Mouse (Mus musculus) CD4-positive, CD25-positive, alpha-beta regulatory T cell, adult 2 months (primary cell): Measurements from ENCODE around the gene Phospho1.

ENCODE experiments used
- DNase-seq: peaks from one replicate; pipeline ENCODE4 v3.0.0-alpha.2; 2012; ENCODE audit warnings: low read depth, low spot score

Gene Phospho1

DNA sequence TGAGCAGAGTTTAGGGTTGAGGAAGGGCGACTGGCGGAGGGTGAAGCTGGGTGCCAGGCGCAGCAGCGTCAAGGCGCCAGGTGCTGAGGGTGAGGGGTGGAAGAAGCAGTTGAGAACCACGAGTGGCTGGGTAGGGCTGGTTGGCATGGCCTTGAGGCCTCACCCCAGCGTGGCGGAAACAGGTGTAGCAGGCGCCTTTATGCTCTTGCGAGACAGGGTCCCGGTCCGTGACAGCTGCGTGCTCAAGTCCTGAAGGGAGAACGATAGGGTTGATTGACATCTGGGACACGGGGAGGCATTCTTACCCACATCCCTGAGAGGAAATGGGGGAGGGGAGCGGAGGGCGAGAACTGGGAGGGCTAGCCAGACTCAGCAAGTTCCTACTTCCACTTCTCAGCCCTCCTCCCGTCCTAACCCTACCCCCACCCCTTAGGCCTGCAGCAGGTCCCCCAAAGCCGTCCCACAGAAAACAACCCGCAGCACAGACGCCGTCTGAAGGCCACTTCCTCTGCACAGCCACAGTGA, 9.9 kb downstream of the Phospho1 start:
- DNase-seq: peak; percentile 77

DNA sequence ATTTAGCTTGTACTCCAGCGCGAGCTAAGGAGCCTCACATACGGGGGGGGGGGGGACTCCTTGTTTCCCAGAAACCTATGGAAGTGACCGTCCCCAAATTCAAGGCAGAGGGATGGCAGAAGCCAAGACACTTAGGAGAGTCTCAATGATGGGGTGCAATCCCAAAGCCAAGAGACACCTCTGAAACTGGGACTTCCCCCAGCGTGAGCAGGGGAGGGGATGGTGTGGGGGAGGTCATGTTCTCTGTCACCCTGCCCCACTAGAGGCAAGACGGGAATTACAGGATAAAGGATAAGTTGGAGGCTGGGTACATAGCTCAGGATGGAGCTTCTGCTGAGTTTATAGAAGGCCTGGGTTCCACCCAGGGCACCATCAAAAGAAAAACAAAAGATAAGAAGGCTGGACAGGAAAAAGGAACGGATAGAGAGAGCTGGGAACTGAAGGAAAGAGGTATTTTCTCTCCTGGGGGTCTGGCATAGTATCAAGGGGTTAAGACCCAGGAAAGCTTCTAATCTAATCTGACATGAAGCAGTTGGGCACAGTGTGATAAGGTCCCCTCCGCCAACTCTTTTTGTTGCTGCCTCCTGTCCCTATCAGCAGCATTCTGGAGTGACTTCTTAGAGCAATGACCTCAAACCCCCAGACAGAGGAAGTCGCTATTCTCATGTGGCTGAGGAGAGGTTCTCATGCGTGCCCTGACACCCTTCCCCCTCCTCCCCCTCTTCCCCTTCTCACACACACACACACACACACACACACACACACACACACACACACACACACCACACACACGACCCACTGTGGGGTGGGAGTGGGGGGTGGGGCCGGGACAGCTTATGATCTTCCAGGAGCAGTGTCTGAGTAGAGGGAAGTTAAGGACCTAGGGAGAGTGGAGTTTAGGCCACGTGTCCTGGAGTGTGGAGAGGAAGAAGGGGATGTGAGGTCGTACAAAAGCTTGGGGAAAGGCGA, 10.7 kb downstream of the Phospho1 start:
- peak; percentile 77 for DNase-seq

DNA sequence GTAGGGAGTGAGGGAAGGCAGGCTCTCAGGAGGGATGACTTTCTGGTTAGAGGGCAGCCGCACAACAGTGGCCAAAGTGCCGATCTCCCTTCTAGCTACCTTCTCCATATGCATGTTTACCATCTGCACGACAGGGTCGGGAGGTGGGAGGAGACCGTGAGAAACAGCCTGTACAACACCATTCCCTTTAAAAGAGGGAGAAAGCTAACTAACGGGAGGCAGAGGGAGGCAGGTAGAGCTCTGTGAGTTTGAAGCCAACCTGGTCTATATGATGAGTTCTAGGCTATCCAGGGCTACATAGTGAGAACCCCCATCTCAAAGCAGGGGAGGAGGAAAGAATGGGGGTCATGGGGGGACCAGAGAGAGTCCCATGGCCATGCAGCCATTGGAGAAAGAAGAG, 11.5 kb downstream of the Phospho1 start:
- no peak for DNase-seq

DNA sequence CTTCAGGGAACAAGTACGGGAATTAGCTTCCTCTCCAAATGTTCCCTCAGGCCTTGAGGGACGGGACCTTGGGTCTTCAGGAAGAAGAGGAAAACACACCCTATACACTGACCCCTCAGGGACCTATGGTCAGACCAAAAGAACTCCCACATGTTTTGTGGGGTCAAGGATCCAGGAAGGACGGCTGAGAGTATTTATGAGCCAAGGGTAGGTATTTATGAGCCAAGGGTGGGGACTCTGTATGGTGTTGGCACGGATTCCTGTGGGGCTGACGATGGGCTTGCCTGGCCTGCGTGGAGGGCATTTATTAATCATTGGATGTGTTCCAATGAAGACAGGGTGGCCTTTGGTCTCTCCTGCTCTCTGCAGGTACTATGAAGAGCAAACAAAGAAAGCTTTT, 12.1 kb downstream of the Phospho1 start:
- DNase-seq: no peak

DNA sequence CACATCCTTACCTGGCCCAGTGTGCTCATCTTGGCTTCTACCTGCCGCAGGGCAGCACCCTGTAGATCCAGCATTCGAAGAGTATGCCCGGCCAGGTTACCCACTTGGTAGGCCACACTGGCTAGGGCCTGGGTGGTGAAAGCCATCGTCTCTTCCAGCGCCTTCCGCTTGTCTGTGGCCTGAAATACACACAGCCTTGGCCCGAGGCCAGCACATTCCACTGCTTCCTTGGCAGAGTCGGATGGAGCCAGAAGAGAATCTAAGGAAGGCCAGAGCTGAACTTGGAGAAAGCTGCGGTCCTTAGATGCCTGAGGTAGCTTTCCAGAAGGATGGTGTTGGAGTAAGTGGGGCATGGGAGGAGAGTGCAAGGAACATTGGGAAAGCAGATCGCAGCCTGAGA, 12.8 kb downstream of the Phospho1 start, which contains the start of gene Gngt2:
Gene Gngt2 (plus strand): TSS at position 158 of the 400 bp plus-strand sequence.
- no peak for DNase-seq

DNA sequence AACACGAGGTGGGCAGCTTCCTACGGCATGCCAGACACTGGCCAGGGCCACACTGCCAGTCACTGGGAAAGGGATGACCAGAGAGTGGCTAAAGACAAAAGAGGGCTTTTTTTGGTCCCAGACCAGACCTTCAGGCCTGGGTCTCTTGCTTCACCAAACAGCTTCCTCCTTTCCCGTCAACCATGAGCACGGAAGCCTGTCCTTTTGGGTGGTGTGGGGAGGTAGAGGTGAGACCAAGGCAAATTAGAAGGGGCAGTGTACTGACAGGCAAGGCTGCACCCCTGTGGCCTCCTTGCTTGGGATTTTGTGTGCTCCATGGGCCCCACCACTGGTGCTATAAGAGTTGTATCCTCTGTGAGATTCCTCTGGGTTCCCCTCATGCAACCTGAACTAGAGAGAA, 14.3 kb downstream of the Phospho1 start:
- DNase-seq: no peak

DNA sequence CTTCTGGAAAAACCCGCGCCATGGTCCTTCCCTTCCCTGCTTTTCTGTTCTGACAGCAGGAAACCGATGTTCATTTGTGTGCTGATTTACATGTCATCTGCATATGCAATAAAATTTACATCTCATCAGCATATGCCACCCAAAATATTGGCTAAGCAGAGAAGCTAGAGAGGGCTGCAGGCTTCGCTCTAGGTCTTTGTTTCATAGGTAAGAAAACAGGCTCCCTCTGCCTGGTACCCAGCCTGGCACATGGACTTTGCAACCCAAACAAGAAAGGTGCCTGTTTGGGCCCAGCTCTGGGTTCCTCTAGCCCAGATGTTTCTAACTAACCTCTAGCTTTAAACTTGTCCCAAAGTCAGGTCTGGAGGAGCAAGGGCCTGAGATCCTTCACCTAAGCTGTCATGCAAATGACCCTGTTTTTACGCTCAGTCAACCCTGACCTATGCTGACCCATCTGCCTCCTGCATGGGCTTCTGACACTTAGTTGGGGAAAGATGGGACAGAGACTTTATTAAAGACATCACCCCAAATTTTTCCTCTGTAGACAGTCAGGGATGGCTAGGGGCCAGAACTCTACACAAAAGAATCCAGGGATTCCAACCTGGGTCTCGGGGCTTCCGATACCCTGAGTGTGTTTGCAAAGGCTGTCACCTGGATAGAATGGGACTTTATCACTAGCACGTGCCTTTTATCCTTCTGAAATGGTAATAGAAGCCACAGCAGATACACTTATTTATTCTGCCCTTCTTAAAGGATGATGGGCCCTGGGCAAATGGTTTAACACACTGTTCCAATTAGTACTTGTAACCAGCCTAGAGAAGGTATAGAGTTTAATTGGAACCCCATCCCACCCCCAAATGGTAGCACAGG, 14.9 kb downstream of the Phospho1 start:
- no peak for DNase-seq

DNA sequence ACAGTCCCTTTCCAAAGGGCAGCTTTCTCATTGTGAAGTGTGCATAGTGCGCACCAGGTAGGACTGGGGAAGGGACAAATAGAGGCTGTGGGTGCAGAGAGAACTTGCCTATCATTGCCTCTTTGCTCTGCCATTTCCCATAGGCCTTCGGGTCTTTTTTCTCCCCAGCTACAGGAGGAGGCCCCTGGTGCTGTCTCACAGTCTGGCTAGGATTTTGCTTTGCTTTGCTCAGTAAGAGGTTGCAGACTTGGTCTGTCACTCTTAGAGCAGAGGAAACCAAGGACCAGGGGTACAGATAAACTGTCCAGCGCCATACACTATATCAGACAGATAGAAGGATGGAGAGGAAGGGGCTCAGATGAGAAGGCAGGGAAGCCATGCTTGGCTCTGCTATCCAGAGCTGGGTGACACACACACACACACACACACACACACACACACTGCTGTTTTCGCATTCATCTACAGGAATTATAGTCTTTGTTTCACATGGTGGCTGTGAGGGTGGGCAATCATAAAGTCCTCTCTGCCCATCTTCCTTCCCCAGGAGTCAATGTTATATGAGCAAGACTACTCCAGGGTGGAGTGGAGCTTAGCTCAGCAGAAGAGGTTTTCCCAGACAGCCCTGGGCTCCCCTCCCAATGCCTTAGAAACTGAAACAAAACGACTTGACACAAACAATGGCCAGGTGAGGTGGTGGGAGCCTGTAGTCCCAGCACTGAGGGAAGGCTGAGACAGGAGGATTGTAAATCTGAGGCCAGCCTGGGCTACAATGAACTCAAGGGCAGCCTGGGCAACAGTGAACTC, 16.6 kb downstream of the Phospho1 start:
- no peak for DNase-seq

DNA sequence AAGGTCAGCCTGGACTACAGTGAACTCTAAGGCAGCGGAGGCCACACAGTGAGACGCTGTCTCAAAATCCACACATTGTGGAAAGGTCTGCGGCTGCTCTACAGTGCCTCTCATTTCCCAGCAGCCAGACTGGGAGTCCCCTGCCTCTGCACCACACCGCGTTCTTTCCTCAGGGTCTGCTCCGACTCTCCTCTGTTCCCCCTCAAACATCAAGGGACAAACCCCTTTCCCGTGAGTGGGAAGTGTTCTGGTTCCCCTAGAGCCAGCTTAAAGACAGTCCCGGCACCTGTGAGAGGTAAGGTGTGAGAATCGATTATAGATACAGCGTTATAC, 17.2 kb downstream of the Phospho1 start:
- no peak for DNase-seq

DNA sequence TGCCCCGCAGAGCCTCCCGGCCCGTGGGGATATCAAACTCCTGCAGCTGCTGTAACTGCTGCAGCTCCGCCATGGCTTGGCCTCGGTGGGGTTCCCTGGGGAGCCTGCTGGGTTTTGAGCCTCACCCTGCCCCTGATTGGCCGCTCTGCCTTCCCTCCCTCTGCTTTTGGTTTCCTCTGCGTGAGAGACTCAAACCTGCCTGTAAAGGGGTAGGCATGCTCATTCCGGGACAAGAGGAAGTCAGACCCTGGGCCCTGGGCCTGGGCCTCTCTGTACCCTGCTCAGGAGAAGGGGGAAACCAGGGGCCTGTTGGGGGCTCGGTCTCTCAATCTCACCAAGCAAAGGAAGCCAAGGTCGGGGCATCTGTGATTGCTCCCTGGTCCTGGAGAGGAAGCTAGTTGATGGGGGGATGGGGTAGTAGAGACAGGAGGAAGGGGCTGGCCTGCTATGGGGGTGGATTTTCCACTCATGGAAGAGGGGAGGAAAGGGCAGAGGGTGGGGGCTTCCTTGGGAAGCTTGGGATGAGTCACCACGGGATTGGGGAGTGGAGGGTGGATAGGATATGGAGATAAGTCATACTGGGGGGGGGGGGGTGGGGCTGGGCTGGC, 17.9 kb downstream of the Phospho1 start, which contains the start of gene Abi3:
Gene Abi3 (minus strand): TSS at position 403 of the 608 bp plus-strand sequence.
- peak; percentile 74 for DNase-seq

DNA sequence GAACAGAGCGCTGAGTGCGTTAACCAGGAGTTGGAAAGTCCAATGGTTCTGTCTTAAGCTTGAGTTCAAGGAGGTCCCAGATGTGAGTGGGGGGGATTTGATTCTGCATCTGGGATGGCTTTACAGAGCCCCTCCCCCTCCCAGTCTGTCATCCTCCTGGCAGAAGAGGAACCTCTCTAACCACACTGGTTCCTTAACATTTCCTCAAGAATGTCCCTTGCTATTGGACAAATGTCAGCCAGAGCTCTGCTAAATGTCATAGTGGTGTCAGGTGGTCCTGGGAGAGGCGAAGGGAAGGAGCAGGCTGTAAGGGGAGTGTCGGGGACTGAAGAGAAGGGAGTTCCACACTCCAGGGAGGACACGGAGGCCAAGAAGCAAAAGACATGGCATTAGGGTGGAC, 18.7 kb downstream of the Phospho1 start:
- DNase-seq: no peak

DNA sequence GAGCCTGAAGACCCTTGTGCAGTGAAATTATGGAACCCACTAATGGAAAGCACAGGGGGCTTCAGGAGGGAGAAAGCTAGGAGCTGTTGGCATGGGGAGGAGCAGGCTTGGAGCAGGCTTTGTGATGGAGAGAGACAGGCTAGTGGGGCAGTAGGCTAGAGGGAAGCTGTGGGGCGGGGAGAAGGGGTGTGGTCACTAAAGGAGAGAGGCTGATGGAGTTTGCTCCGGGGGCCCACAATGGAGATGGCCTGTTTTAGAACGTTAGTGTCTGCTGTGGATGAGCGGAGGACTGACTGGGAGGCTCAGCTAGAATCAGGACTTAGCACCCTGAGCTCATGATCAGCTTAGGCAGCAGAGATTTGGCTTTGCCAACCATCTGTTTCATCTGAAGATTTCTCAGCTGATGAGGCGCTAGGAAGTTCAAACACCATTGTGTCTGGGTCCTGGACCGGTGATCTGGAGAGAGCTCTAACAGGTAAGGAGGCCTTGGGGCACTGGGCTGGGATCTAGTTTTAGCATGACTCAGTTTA, 19.2 kb downstream of the Phospho1 start:
- DNase-seq: no peak

DNA sequence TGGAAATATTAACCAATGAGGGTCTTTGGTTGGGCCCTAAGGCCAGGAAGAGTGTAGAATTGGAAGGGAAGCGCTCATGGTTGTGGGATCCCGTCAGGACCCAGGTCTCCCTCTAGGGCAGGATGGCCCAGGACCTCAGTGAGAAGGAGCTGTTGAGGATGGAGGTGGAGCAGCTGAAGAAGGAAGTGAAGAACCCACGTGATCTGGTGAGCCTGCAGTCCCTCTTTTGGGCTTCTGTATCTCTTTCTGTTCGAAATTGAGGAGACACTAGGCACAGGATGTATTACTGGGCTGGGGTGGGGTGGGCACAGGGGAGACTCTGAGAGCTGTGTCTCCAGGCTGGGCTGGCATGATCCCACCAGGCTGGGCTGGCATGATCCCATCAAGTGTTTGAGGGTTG, 20.6 kb downstream of the Phospho1 start:
- DNase-seq: no peak

DNA sequence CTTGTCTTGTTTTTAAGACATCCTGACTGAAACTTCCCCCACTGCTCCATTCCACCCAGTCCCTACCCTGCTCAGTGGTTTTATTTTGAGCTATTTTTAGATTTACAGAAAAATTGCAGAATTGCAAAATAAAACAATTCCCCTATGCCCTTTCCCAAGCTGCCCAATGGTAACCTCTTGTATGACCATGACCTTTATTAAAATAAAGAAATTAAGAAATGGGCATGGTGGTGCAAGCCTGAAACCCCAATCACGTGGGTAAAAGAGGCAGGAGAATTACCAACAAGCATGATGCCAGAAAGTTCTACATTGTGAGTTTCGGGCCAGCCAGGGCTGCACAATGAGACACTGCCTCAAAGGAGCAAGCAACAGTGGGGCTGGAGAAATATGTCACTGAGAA, 26.6 kb downstream of the Phospho1 start:
- no peak for DNase-seq

DNA sequence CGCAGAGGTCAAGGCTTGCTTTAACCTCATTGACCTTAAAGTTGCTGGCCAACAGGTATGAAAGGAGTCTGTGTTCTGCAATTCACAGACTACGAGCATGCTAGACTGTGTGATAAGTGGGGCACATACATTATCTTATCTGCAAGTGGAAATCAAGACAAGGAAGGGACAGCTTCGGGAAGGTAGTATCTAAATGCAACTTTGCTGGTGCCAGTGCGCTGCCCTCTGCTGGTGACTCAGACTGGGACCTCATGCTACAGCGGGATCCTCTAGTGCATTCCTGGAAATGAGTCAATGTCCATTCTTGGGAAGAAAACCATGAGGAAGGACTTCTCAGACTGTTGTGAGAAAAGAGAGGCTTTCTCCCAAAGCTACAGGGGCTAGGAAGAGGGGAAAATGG, 29.4 kb downstream of the Phospho1 start:
- DNase-seq: peak; percentile 88

DNA sequence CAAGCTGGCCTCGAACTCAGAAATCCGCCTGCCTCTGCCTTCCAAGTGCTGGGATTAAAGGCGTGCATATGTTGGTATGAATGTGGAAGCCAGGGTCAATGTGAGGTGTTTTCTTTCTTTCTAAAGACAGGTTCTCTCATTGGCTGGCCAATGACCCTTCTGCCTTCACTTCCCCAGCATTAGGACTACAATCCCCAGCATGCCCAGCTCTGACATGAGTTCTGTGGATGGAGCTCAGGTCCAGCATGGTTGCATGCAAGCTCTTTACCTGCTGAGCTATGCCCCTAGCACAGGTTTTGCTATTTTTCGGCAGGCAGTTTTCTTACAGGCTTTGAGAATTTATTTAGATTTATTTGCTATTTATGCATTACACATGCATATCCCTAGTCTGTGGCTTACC, 33.0 kb downstream of the Phospho1 start:
- no peak for DNase-seq

DNA sequence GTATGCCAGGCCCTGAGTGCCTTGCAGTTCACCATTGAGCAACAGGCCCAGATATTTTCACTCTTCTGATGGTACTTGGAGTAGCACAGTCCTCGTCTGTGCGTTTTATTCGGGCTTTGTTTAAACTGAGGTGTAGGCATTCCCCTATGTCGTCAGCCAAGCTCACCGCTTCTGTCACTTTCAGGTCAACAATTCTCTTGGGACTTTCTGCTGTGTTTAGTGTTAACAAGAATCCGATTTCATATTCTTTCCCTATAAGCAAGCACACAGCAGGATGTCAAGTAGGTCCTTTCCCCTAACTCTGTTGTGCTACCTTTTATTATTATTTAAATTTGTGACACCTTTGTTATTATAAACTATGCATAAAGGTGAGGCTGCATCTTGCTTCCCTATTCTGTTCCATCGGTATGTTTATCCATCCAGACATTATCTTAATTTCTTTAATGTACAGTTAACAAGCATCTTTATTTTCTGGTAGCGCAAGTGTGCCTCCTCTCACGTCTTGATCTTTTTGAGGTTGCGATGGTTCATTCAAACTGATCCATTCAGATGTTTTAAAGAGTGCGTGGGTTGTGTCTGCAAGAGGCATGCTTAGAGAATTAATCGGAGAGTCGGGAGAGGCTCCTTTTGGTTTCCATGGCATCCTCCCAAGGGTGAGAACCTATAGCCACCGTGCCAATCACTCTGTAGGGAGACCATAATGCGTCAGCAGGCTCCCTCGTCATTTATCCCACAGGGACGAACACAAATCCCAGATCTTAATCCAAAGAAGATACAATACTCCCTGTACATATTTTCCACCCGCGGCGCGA, 33.6 kb downstream of the Phospho1 start:
- DNase-seq: no peak

DNA sequence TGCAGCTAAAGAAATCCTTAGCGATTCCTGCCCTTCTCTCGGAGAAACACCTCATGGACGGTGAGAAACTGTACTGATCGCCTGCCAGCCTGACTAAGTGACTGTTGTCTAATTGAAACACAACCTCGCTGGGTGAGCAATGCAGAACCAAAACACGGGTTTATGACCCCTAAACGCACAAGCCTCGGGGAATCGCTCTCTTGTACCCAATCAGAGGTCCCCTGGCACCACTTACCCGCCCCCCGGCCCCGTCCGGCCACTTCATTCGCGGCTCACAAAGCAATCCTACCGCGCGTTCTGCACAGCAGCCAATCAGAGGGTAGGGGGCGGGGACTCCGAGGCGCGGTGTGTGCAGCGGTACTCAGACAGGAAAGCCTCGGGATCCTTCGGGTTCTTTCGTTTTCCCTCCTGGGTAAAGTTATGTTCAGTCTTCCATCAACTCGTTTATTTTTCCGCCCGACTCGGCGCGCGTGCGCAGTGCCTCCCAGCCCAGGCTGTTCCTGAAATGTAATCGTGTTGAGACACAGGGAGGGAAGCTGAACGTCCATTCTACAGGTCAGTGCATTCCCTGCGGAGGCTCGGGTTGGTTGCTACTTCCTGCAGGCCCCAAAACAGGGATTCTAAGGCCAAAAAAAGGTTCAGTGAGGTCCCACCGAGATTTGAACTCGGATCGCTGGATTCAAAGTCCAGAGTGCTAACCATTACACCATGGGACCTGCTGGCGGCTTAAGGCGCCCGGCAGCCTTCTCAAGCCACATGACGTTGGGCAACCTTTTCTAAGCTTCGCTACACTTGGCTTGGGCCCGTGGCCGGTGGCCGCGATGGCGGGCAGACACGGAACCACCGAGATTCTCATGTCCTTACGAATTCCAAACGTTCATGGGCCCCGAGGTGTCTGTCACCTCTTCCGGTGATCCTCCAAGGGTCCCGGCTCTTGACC, 34.5 kb downstream of the Phospho1 start:
- DNase-seq: peak; percentile 99

DNA sequence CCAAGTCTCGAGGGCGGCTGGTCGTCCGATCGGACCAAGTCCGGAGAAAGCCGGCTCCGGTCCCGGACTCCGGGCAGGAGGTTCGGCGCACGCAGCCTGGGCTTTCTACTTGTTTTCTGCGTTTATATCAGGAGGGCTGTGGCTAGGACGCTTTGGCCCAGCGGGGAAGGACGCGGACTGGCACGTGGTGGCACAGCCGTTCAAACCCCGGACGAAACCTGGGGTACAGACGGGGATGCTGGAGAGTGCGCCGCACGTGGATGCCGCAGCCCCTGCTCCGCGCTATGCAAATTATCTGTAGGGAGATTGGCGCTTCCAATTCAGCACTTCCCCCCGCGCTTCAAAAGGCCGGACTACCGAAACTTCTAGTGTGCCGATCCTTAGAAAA, 35.2 kb downstream of the Phospho1 start:
- peak; percentile 75 for DNase-seq
